Mouse (Mus musculus) liver, postnatal 0 days (tissue): Measurements from ENCODE around the gene Cdc42ep3. TPM values are rescaled to one million over a fixed set of nuclear protein-coding genes. Genes with fewer than 3 reads are reported as not detected.

Source experiments
- ATAC-seq: fragments of 200-750 bp; cut with Nextera tagmentation; 2 replicates; pipeline ENCODE4 v1.8.0; 2017; ENCODE audit warnings: mild to moderate bottlenecking, moderate library complexity
- DNase-seq: peaks from one replicate; pipeline ENCODE4 v3.0.0-alpha.2; 2016
- H3K27ac ChIP-seq: fragments of 300-500 bp; sonication (generic); 2 replicates; pipeline ENCODE4 v1.5.1; 2014; ENCODE audit warnings: antibody characterized with exemption, moderate library complexity, mild to moderate bottlenecking, low read depth
- H3K27me3 ChIP-seq: fragments of 300-500 bp; sonication (generic); 2 replicates; pipeline ENCODE4 v1.6.1; 2014; ENCODE audit warnings: low read length, control low read depth, mixed read lengths; ENCODE audit not compliant: insufficient read depth
- H3K36me3 ChIP-seq: fragments of 300-500 bp; sonication (generic); replicated peaks from 2 replicates; pipeline ENCODE4 v1.6.1; 2014; ENCODE audit warnings: mild to moderate bottlenecking, control low read depth, low read length, moderate library complexity, mixed read lengths; ENCODE audit not compliant: insufficient read depth
- H3K4me1 ChIP-seq: fragments of 300-500 bp; sonication (generic); 2 replicates; pipeline ENCODE4 v1.6.1; 2014; ENCODE audit warnings: antibody characterized with exemption, mild to moderate bottlenecking, control low read depth; ENCODE audit not compliant: insufficient read depth
- H3K4me2 ChIP-seq: fragments of 300-500 bp; sonication (generic); 2 replicates; pipeline ENCODE4 v1.6.1; 2014; ENCODE audit warnings: low read depth, mild to moderate bottlenecking, low read length, moderate library complexity, mixed read lengths
- H3K4me3 ChIP-seq: fragments of 300-500 bp; sonication (generic); 2 replicates; pipeline ENCODE4 v1.5.1; 2014; ENCODE audit warnings: low read depth, low read length
- H3K9ac ChIP-seq: fragments of 300-500 bp; sonication (generic); replicated peaks from 2 replicates; pipeline ENCODE4 v1.6.1; 2014; ENCODE audit warnings: mild to moderate bottlenecking, moderate library complexity
- H3K9me3 ChIP-seq: fragments of 300-500 bp; sonication (generic); 2 replicates; pipeline ENCODE4 v1.6.1; 2016; ENCODE audit warnings: mild to moderate bottlenecking, control low read depth, low read length, mixed read lengths
- CTCF ChIP-seq: sonication (generic); IDR thresholded peaks from 2 replicates; pipeline ENCODE4 v1.5.1; 2016; ENCODE audit warnings: antibody characterized with exemption, low read depth
- EP300 ChIP-seq: IDR thresholded peaks from 2 replicates; pipeline ENCODE4 v1.6.1; 2016; ENCODE audit warnings: antibody characterized with exemption, low read depth, mild to moderate bottlenecking
- WGBS: fragments of 180-500 bp; shearing (Covaris S2); extraction: QIAGEN DNeasy Blood & Tissue Kit; methylation state at CpG from one replicate; pipeline ENCODE4 v1.1.7; 2014; ENCODE audit not compliant: insufficient replicate concordance; 5-methylcytosine and 5-hydroxymethylcytosine counted together
- polyA plus RNA-seq: library from polyadenylated mRNA; unstranded; fragments of >200 nt; fragmentation: Nextera tagmentation; extraction: Ambion mirVana; gene quantifications from 2 replicates; pipeline ENCODE4 v1.2.1, GENCODE M21; 2015

The Cdc42ep3 gene
- polyA plus RNA-seq, 1 experiment from 2014 or later, result 32.7 TPM

- Histone ChIP-seq H3K4me2 (no peak overlapping the region), H3K36me3 (peaks cover 26% of the 10 kb centered on the region)
These were observed 20.2 kb downstream of the Cdc42ep3 start for GRCm38 (mm10) chr17:79334701-79335100.

GRCm38 (mm10) chr17:79333650-79334049 is 21.2 kb downstream of the Cdc42ep3 start:
- peaks cover 24% of the 10 kb centered on the region for H3K36me3 ChIP-seq
- no peak overlapping the region for H3K27ac ChIP-seq
- 79% methylated on average over 9 of the region's 9 CpGs for WGBS
- H3K4me1 ChIP-seq, result no peaks in the 10 kb centered on the region
- no peak for ATAC-seq
- no peak for DNase-seq
- no peaks in the 10 kb centered on the region for H3K9me3 ChIP-seq
- H3K4me3 ChIP-seq, result no peak overlapping the region
- no peak overlapping the region for H3K9ac ChIP-seq
- no peaks in the 10 kb centered on the region for H3K27me3 ChIP-seq
- TF ChIP-seq EP300, result no peak
- TF ChIP-seq CTCF, result no peak
- H3K4me2 ChIP-seq, result no peak overlapping the region

More at GRCm38 (mm10) chr17:79334701-79335100, 20.2 kb downstream of the Cdc42ep3 start:
- TF ChIP-seq CTCF, result no peak
- TF ChIP-seq EP300, result no peak
- H3K9ac ChIP-seq, result no peak overlapping the region
- no peak overlapping the region for H3K27ac ChIP-seq
- DNase-seq, result no peak
- H3K27me3 ChIP-seq, result no peaks in the 10 kb centered on the region
- H3K9me3 ChIP-seq, result no peaks in the 10 kb centered on the region
- ATAC-seq, result no peak
- no peak overlapping the region for H3K4me3 ChIP-seq
- no peaks in the 10 kb centered on the region for H3K4me1 ChIP-seq
- WGBS, result 91% methylated on average over 11 of the region's 11 CpGs

- peaks cover 24% of the 10 kb centered on the region for H3K36me3 ChIP-seq
- H3K4me2 ChIP-seq, result no peak overlapping the region
- TF ChIP-seq EP300, result no peak
- WGBS, result 58% methylated on average over 3 of the region's 3 CpGs
- H3K4me1 ChIP-seq, result no peaks in the 10 kb centered on the region
- no peak overlapping the region for H3K9ac ChIP-seq
- no peak for DNase-seq
- H3K9me3 ChIP-seq, result no peaks in the 10 kb centered on the region
- no peaks in the 10 kb centered on the region for H3K27me3 ChIP-seq
- ATAC-seq, result no peak
- no peak overlapping the region for H3K4me3 ChIP-seq
- no peak overlapping the region for H3K27ac ChIP-seq
These were observed 22.0 kb downstream of the Cdc42ep3 start for GRCm38 (mm10) chr17:79332864-79333263.

GRCm38 (mm10) chr17:79330397-79330796 is 24.5 kb downstream of the Cdc42ep3 start:
- Histone ChIP-seq H3K4me2 (no peak overlapping the region), H3K27me3 (no peaks in the 10 kb centered on the region), H3K27ac (no peak overlapping the region), H3K4me1 (no peaks in the 10 kb centered on the region), H3K36me3 (peaks cover 10% of the 10 kb centered on the region), H3K4me3 (no peak overlapping the region), H3K9me3 (no peaks in the 10 kb centered on the region), H3K9ac (no peak overlapping the region)
- TF ChIP-seq EP300, result no peak
- TF ChIP-seq CTCF, result no peak
- ATAC-seq, result no peak
- DNase-seq, result no peak
- WGBS, result 97% methylated on average over 2 of the region's 2 CpGs

GRCm38 (mm10) chr17:79326868-79327376 is 28.0 kb downstream of the Cdc42ep3 start:
- H3K9me3 ChIP-seq, result no peaks in the 10 kb centered on the region
- no peak overlapping the region for H3K4me2 ChIP-seq
- no peak for DNase-seq
- H3K9ac ChIP-seq, result no peak overlapping the region
- no peaks in the 10 kb centered on the region for H3K27me3 ChIP-seq
- H3K4me1 ChIP-seq, result no peaks in the 10 kb centered on the region
- no peak for TF ChIP-seq EP300
- no peak for TF ChIP-seq CTCF
- no peak overlapping the region for H3K4me3 ChIP-seq
- ATAC-seq, result no peak
- 80% methylated on average over 4 of the region's 4 CpGs for WGBS
- H3K27ac ChIP-seq, result no peak overlapping the region
- no peaks in the 10 kb centered on the region for H3K36me3 ChIP-seq

- no peak overlapping the region for H3K27ac ChIP-seq
- no peaks in the 10 kb centered on the region for H3K27me3 ChIP-seq
- H3K4me1 ChIP-seq, result no peaks in the 10 kb centered on the region
- H3K36me3 ChIP-seq, result no peaks in the 10 kb centered on the region
- no peak overlapping the region for H3K4me2 ChIP-seq
- TF ChIP-seq EP300 (no peak), CTCF (no peak)
- ATAC-seq, result no peak
- 74% methylated on average over 12 of the region's 12 CpGs for WGBS
- no peak overlapping the region for H3K4me3 ChIP-seq
- H3K9ac ChIP-seq, result no peak overlapping the region
- no peaks in the 10 kb centered on the region for H3K9me3 ChIP-seq
- no peak for DNase-seq
These were observed 37.7 kb downstream of the Cdc42ep3 start for GRCm38 (mm10) chr17:79317085-79317751.
